Mouse (Mus musculus): ENCODE measurements at regions not wholly inside any gene's neighbourhood (a gene's known extent, or its start where the extent isn't known, plus 50 kb on each side); places are given as distances from the start of the nearest gene placed in this dataset.

GRCm38 (mm10) chr17:45928013-45928412 is 104.2 kb downstream of the Vegfa start:
- DNase-seq, result no peak

- no peak for DNase-seq
These were observed 106.3 kb downstream of the Vegfa start for GRCm38 (mm10) chr17:45925845-45926244.

DNA sequence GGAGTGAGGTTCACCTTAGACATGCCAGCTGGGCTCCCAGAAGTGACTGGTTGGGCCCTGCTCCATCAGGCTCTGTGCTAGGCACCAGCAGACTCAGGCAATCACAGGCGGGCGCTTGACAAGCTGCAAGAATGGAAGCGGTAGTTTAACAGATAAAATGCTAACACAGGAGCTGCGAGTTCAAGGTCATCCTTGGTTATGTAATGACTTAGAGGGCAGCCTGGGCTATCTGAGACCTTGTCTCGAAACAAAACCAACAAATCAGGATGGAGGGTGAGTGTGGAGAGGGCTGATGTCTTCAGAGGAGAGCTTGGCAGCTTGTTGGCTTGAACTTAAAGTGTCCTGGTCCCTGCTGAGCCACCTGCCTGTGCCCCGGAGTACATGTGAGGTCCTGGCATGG is 107.6 kb downstream of the Vegfa start:
- DNase-seq, result no peak

DNA sequence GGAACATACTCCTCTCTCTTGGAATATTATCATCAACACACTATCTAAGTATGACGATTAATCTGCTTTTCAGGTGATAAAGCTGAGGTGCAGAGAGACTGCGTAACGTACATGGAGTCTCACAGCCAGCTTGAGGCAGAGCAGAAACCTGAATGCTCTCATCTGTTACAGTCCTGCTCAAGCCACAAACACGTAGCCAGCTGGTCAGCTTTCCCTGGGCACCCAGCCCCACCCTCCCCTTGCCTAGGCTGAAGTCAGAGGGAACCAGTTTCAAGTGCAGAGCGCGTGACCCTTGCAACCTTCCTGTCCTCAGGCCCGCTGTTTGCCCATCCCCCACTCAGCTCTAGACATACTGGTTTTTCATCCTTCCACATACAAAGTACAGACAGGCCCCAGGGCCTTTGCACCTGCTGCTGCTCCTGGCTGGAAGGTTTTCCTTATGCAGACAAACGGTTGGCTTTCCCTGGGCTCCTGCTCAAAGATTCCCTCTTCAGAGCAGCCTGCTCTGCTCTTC is 108.9 kb downstream of the Vegfa start:
- no peak for DNase-seq

DNA sequence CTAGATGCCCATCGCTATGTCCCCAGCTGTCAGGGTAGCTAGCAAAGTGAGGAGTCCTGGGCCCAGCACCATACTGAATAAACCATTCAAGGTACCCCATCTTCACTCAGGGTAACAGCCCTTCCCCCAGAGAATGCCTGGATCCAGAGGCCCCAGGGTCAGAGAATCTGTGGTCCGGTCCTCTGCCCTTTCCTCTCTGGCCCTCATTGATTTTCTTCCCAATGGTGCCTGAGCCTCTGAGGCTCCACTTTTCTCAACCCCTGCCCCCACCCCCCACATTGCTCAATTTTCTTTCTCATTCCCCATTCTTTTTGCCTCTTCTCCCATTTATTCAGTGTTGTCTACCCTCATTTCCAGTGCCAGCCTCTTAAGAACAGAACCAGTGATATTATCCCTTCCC is 114.5 kb downstream of the Vegfa start:
- DNase-seq, result no peak

DNA sequence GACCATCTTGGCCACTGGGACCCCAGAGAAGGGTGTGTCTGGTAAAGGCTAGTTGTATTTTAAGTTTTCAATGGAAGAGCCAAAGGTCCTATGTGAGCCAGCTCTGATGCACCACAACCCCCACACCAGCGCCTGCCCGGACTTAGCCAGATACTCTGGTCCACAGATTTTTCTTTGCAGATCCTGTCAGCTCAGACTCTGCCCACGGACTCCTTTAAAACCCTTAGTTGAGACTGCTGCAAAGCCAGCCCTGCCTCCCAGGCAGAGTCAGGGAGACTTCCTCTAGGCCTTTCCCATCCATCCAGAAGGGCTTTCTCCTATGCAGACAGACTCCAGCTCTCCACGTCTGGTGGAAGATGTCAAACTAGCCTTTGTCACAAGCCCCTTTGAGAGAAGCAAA is 115.2 kb downstream of the Vegfa start:
- DNase-seq, result no peak

GRCm38 (mm10) chr17:45914706-45915240 is 117.4 kb downstream of the Vegfa start:
- no peak for DNase-seq

- no peak for DNase-seq
These were observed 117.9 kb downstream of the Vegfa start for GRCm38 (mm10) chr17:45914237-45914636.

DNA sequence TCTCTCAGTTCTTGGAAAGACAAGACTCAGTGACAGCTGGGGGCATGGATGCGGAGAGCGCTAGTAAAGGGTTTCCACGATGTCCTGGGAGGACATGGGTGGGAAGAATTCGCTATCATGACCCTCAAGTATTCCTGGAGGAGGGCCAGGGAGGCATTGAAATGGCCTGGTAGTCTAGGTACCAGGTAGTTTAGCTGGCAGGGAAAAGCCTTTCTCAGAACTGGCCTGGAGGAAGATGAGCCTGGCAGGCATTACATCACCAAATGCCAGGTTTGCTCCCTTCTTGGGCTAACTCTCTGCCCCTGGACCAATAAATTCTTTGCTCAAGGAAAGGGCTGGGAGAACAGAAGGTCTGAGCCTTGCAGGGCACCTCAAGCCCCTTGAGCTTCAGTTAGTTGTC is 118.5 kb downstream of the Vegfa start:
- no peak for DNase-seq

DNA sequence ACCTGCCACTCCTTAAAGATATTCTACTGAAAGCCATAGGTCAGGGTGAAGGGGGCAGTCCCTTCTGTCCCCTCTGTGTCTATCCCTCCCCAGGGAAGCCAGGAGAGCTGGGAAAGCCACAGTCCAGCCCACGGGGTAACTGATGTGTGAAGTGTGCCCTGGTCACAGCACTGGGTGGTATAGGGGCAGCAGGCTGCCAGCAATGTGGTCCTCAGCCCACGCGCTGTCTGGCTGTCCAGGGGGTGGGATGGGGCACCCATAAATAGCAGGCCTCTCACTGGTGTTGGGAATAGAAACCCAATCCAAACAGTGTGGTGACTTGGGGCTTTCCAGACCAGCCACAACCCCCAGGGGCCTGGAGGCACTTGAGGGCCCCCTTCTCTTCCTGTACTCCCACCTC is 120.0 kb downstream of the Vegfa start:
- DNase-seq, result no peak

GRCm38 (mm10) chr17:45911201-45911731 is 120.9 kb downstream of the Vegfa start:
- no peak for DNase-seq

DNA sequence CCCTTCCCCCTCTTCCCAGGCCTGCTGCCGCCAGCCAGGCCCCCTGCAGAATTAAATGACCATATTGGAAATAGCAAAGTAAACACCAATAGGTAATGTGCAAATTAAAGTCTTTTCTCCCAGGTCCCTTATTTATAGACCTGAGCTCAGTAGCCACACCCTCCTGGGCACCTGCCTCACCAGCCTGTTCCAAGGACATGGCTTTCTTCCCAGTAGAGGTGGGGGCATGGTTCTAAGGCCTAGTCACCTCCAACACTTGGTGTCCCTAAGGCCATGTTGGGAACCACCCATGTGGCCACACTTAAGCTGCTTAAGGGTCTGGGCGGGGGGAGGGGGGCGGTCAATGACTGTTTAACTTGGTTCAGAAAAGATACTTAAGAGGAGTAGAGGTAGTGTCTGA is 121.9 kb downstream of the Vegfa start:
- DNase-seq, result no peak

- DNase-seq, result no peak
These were observed 124.6 kb downstream of the Vegfa start for GRCm38 (mm10) chr17:45907587-45907986.

- DNase-seq, result no peak
These were observed 126.6 kb downstream of the Vegfa start for GRCm38 (mm10) chr17:45905596-45905995.

DNA sequence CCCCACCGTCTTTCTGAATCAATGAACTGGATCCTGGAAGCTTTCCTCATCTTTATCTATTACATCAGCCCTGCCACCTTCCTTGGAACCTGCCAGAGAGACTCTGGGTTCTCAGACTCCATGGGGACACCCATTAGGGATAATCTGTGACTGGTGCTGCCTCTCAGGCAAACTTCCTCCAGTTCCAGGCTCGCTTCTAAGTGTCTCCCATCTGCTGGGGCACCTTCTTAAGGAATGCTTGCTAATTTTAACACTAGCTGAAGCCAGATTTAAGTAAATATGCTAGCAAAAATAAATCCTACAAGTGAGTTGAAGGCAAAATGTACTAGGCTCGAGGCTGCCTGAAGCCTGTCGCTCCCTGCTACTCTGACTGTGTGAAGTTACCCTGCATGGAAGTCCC is 127.9 kb downstream of the Vegfa start:
- no peak for DNase-seq

GRCm38 (mm10) chr17:45903294-45903693 is 128.9 kb downstream of the Vegfa start:
- DNase-seq, result no peak

DNA sequence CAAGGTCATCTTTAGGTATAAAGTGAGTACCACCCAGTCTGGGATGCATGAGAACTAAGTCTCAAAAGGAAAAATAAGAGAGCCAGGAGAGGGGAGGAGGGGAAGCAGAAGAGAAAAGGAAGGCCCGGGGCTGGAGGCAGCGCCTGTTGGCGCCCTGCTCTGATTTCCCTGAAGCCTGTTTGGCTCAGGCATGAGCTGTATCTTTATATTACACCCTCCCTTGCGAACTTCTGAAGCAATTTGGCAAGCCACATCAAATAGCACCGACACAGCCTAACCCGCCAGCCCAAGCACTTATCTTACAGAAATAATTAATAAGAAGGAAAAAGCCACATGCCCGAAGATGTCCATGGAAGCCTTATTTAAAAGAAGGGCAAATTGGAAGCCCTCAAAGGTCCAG is 129.5 kb downstream of the Vegfa start:
- no peak for DNase-seq

DNA sequence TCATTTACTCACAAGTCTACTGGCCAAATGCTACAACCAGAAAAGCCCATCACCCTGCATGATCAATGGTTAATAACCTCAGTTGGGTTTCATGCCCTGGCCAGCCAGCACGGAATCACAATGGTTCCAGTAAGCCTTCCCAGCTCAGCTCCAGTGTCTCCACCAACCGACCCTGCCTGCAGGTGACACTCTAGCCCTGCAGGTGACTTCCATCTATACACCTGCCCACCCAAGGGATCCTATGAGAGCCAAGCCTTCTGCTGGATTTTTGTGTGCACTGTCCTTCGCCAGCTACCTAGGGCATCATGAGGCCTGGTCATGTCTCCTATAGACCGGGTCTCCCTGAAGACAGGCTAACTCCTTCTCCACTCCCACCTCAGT is 135.3 kb downstream of the Vegfa start:
- DNase-seq, result no peak

- no peak for DNase-seq
These were observed 135.8 kb downstream of the Vegfa start for GRCm38 (mm10) chr17:45896142-45896921.

GRCm38 (mm10) chr17:45894166-45894565 is 138.0 kb downstream of the Vegfa start:
- DNase-seq, result no peak

- DNase-seq, result no peak
These were observed 138.5 kb downstream of the Vegfa start for GRCm38 (mm10) chr17:45893698-45894097.

DNA sequence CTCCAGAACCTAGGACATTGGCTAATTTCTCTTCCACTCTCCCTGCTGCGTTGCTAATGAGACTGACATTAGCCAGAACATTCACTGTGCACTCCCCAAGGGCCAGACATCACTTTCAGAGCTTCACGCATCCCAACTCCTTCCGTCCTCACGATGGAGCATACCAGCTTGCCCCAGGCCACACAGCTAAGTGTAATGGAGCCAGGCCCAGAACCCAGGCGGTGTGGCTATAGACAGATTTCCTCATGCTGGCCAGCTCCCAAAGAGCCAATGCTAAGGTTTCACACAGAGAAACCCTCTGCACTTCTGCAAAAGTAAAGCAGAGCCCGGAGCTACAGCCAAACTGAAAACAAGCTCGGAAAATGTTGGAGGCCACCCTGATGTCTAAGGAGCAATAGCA is 139.1 kb downstream of the Vegfa start:
- no peak for DNase-seq

DNA sequence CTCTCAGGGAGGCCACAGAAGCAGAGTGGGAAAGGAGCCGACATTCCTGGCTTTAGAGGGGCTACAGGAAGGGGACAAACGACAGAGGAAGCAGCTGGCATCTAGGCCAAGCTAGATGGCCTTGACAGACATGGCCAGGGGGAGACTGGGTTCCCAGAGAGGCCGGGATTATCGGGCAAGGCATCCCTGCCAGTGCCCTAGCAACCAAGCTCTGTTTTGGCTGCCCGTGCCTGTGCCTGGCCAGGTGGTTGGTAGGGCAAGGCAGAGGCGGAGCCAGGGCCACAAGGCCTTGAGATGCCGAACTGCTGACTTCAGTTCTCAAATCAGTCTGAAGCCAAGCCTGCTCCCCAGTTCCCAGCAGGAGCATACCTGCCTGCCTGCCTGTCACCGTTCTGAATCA is 142.7 kb downstream of the Vegfa start:
- no peak for DNase-seq

DNA sequence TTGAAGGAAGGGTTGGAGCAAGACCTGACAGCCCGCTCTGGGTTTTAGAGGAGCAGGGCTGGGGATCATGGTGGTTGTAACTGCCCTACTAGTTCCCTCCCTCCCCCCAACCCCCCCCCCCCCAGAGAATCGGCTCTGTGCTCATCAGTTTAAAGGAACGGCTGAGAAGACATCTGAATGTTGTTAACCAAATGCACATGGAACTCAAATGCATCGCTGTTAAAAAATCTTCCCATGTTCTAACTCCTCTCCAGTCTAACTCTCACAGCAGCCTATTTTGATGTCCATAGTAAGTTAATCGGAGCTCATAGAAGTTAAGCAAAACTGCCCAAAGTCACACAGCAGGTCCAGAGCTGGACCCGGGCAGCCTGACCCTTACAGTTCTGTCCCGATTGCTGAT is 143.1 kb downstream of the Vegfa start:
- no peak for DNase-seq
